Comparison of ENCODE assay signal across 8 mouse cellular contexts in the genomic region with DNA sequence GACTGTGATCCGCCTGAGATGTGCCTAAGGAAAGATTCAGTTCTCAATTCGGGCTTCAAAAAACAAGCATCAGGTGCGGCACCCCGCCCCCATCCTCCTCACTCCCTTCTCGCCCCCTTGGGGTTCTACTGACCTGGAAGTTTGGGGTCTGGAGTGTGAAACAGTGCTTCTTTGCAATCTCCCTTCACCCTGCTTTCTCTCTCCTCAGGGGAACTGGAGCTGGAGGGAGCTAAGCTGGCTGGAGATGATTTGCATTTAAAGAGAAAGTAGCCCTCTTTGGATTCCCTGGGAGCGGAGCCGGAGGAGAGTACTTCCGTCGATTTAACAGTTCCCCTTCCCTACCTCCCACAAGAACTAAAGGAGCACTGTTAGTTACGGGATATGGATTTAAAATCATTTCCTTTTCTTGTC. TPM values are rescaled to one million over a fixed set of nuclear protein-coding genes. Genes with fewer than 3 reads are reported as not detected.
DNase-seq lines count a peak whose midpoint lies in the region; ATAC-seq and TF ChIP-seq lines count a peak whose summit lies in the region.

A gene (minus strand): TSS at position 267 of the 411 bp plus-strand sequence.

- intact Hi-C loops in left cerebral cortex, postnatal 10 days (cut with DNase I) = no loop called here

- peak within 1 kb of the TSS; percentile 79 for H3K9ac ChIP-seq in hindbrain, postnatal 0 days (replicated peaks; ENCODE audit: low read length)

- WGBS in hindbrain, postnatal 0 days = 0% methylated on average over 10 of the region's 10 CpGs

- H3K36me3 ChIP-seq in hindbrain, postnatal 0 days (ENCODE audit: insufficient read depth, low read length) = peaks cover 22% of the 10 kb centered on the region
- peaks cover 2% of the 10 kb centered on the region; the same call in 1 of the 2 replicates for H3K36me3 ChIP-seq in splenic B cell, adult 2 months (ENCODE audit: control insufficient read depth, insufficient read depth, low read length, poor library complexity, severe bottlenecking)

- ATAC-seq in hindbrain, postnatal 0 days = peak; percentile 21
- peak; percentile 1; the same call in 1 of the 2 replicates for ATAC-seq in megakaryocyte, adult 5-6 weeks (ENCODE audit: poor library complexity, severe bottlenecking)

- peak; percentile 45 to 46 for DNase-seq in spleen, postnatal 10 days (ENCODE audit: low spot score in 2 of 2)
- no peak for DNase-seq in spleen, postnatal 14 days (ENCODE audit: low spot score in 2 of 2)
- peak; percentile 42 to 62 for DNase-seq in cerebellum, postnatal 36 days
- DNase-seq in gastrocnemius, postnatal 25 days = peak; percentile 37
- peak; percentile 75 for DNase-seq in hindbrain, postnatal 0 days (ENCODE audit: low spot score)
- DNase-seq in left cerebral cortex, postnatal 10 days (ENCODE audit: extremely low spot score in 1 of 2, low spot score in 2 of 2) = peak in 1 of 2 experiments; percentile 55
- peak; percentile 30 for DNase-seq in splenic B cell, adult 2 months (ENCODE audit: low read depth, low spot score)

- peak within 1 kb of the TSS; percentile 89 for H3K4me2 ChIP-seq in hindbrain, postnatal 0 days (ENCODE audit: low read depth, low read length)

- TF ChIP-seq CTCF in hindbrain, postnatal 0 days (IDR thresholded peaks at IDR 0.05; ENCODE audit: low read depth) = no peak

- peaks cover 35% of the 10 kb centered on the region for H3K4me1 ChIP-seq in hindbrain, postnatal 0 days (ENCODE audit: insufficient read depth, low read length)

- peak within 1 kb of the TSS; percentile 55 for H3K4me3 ChIP-seq in hindbrain, postnatal 0 days (ENCODE audit: low read length)

- H3K27me3 ChIP-seq in hindbrain, postnatal 0 days (ENCODE audit: insufficient read depth, low read length) = no peaks in the 10 kb centered on the region
- no peaks in the 10 kb centered on the region for H3K27me3 ChIP-seq in splenic B cell, adult 2 months (ENCODE audit: control insufficient read depth, insufficient read depth, low read length, poor library complexity, severe bottlenecking)

- no peaks in the 10 kb centered on the region for H3K9me3 ChIP-seq in hindbrain, postnatal 0 days (ENCODE audit: low read length)

- H3K27ac ChIP-seq in hindbrain, postnatal 0 days = peak within 1 kb of the TSS; percentile 98

RNA-seq across cellular contexts. Expression of the gene that starts here (rescaled TPM):
- total RNA-seq in gastrocnemius, postnatal 25 days (2021) = 10 to 100 TPM; 52.4 to 59.8 TPM
- total RNA-seq in hindbrain, postnatal 0 days (2014; rRNA removed) = 55.0 and 77.7 TPM in 2 replicates
- 150 and 157 TPM in 2 replicates for polyA plus RNA-seq in hindbrain, postnatal 0 days (2015; fragmentation: Nextera tagmentation; extraction: Ambion mirVana)
- 100 to 1,000 TPM; 123 to 130 TPM for total RNA-seq in left cerebral cortex, postnatal 10 days (2021)
- 49.7 and 68.6 TPM in 2 replicates for total RNA-seq in megakaryocyte, adult 5-6 weeks (2015)
- 77.2 and 89.0 TPM in 2 replicates for total RNA-seq in megakaryocyte, adult 5-6 weeks (2017)

Comparison
In these comparisons a context has a peak if more than half of its experiments do, and no peak if none do; other contexts are left out.
1. DNase-seq: peak in spleen, postnatal 10 days (2 of 2), cerebellum, postnatal 36 days (2 of 2), gastrocnemius, postnatal 25 days (single experiment), hindbrain, postnatal 0 days (single experiment) and splenic B cell, adult 2 months (single experiment); none in spleen, postnatal 14 days (0 of 2).